Mouse (Mus musculus): ENCODE measurements at regions not wholly inside any gene's neighbourhood (a gene's known extent, or its start where the extent isn't known, plus 50 kb on each side); places are given as distances from the start of the nearest gene placed in this dataset.
A peak's percentile ranks its signal among the peaks of the same experiment; 100 is the strongest.

GRCm38 (mm10) chr11:42067788-42068187 lies 67.1 kb upstream of the Gabrg2 start:
- peak; percentile 5 for DNase-seq

GRCm38 (mm10) chr11:42051567-42051966 lies 50.9 kb upstream of the Gabrg2 start:
- DNase-seq = no peak

Data from adrenal gland, postnatal 25 days (tissue).